Mouse (Mus musculus) heart, postnatal 0 days (tissue): ENCODE data around the gene Gga1.

Experiments
- CTCF ChIP-seq: IDR thresholded peaks from 2 replicates; pipeline ENCODE4 v1.5.1; 2016; ENCODE audit warnings: antibody characterized with exemption, control low read depth, low read depth
- EP300 ChIP-seq: IDR thresholded peaks from 2 replicates; pipeline ENCODE4 v1.6.1; 2016; ENCODE audit warnings: antibody characterized with exemption, low read depth

- no peak for TF ChIP-seq CTCF
- no peak for TF ChIP-seq EP300
Observed at GRCm38 (mm10) chr15:78857009-78857408, 20.0 kb upstream of the Gga1 start.
